Mouse (Mus musculus): ENCODE measurements around the gene Ncor2. TPM values are rescaled to one million over a fixed set of nuclear protein-coding genes. Genes with fewer than 3 reads are reported as not detected.
A peak's percentile ranks its signal among the peaks of the same experiment; 100 is the strongest.

Gene Ncor2
- polyA plus RNA-seq, 1 experiment from 2014 or later = 25.1 TPM

GRCm38 (mm10) chr5:125189625-125190024 is 10.6 kb upstream of the Ncor2 start:
- Histone ChIP-seq H3K27me3 (peaks cover 22% of the 10 kb centered on the region), H3K4me2 (replicated peaks) (no peak overlapping the region), H3K9me3 (no peaks in the 10 kb centered on the region), H3K27ac (replicated peaks) (no peak overlapping the region), H3K4me3 (no peak overlapping the region), H3K36me3 (no peaks in the 10 kb centered on the region), H3K9ac (replicated peaks) (no peak overlapping the region), H3K4me1 (peaks cover 12% of the 10 kb centered on the region)
- peak; percentile 34; the same call in 1 of the 2 replicates for ATAC-seq (ENCODE audit: low FRiP score, low read depth)
- 44% methylated on average over 11 of the region's 11 CpGs for WGBS

GRCm38 (mm10) chr5:125188812-125189598 is 10.0 kb upstream of the Ncor2 start:
- H3K9me3 ChIP-seq = no peaks in the 10 kb centered on the region
- H3K36me3 ChIP-seq = no peaks in the 10 kb centered on the region
- WGBS = 23% methylated on average over 12 of the region's 12 CpGs
- H3K9ac ChIP-seq (replicated peaks) = no peak overlapping the region
- H3K27ac ChIP-seq (replicated peaks) = no peak overlapping the region
- H3K4me2 ChIP-seq (replicated peaks) = peak overlapping the region; percentile 26; the same call in 1 of the 2 replicates
- no peak for ATAC-seq (ENCODE audit: low FRiP score, low read depth)
- peaks cover 26% of the 10 kb centered on the region for H3K27me3 ChIP-seq
- H3K4me3 ChIP-seq = no peak overlapping the region
- peaks cover 15% of the 10 kb centered on the region for H3K4me1 ChIP-seq

GRCm38 (mm10) chr5:125184826-125185225 is 5.8 kb upstream of the Ncor2 start:
- H3K27ac ChIP-seq (replicated peaks) = no peak overlapping the region
- H3K9me3 ChIP-seq = no peaks in the 10 kb centered on the region
- no peak overlapping the region for H3K9ac ChIP-seq (replicated peaks)
- no peak overlapping the region for H3K4me3 ChIP-seq
- no peaks in the 10 kb centered on the region for H3K36me3 ChIP-seq
- ATAC-seq (ENCODE audit: low FRiP score, low read depth) = no peak
- WGBS = 12% methylated on average over 6 of the region's 6 CpGs
- H3K4me2 ChIP-seq (replicated peaks) = no peak overlapping the region
- H3K4me1 ChIP-seq = peaks cover 23% of the 10 kb centered on the region
- H3K27me3 ChIP-seq = peaks cover 51% of the 10 kb centered on the region

GRCm38 (mm10) chr5:125183321-125184003 is 4.4 kb upstream of the Ncor2 start:
- WGBS = 18% methylated on average over 23 of the region's 23 CpGs
- no peak overlapping the region for H3K4me3 ChIP-seq
- no peak overlapping the region for H3K4me2 ChIP-seq (replicated peaks)
- no peak overlapping the region for H3K9ac ChIP-seq (replicated peaks)
- H3K4me1 ChIP-seq = peaks cover 24% of the 10 kb centered on the region
- H3K27me3 ChIP-seq = peaks cover 51% of the 10 kb centered on the region
- no peak for ATAC-seq (ENCODE audit: low FRiP score, low read depth)
- no peaks in the 10 kb centered on the region for H3K36me3 ChIP-seq
- no peaks in the 10 kb centered on the region for H3K9me3 ChIP-seq
- H3K27ac ChIP-seq (replicated peaks) = no peak overlapping the region

- Histone ChIP-seq H3K27me3 (peaks cover 44% of the 10 kb centered on the region), H3K36me3 (no peaks in the 10 kb centered on the region), H3K4me3 (no peak overlapping the region), H3K4me2 (replicated peaks) (no peak overlapping the region), H3K9ac (replicated peaks) (no peak overlapping the region), H3K9me3 (no peaks in the 10 kb centered on the region), H3K27ac (replicated peaks) (no peak overlapping the region), H3K4me1 (peaks cover 43% of the 10 kb centered on the region)
- no peak for ATAC-seq (ENCODE audit: low FRiP score, low read depth)
- 84% methylated on average over 6 of the region's 6 CpGs for WGBS
Measured at GRCm38 (mm10) chr5:125180630-125181263, 1.7 kb upstream of the Ncor2 start.

- 3% methylated on average over 22 of the region's 25 CpGs for WGBS
- Histone ChIP-seq H3K4me3 (peak overlapping the region; percentile 90), H3K4me1 (peaks cover 47% of the 10 kb centered on the region)
Measured at GRCm38 (mm10) chr5:125179735-125180629, 963 bp upstream of the Ncor2 start.

GRCm38 (mm10) chr5:125178171-125179006 is 630 bp downstream of the Ncor2 start:
- peaks cover 24% of the 10 kb centered on the region for H3K27me3 ChIP-seq
- no peaks in the 10 kb centered on the region for H3K9me3 ChIP-seq
- peaks cover 51% of the 10 kb centered on the region for H3K4me1 ChIP-seq
- peak overlapping the region; percentile 93 for H3K9ac ChIP-seq (replicated peaks)
- H3K27ac ChIP-seq (replicated peaks) = peak overlapping the region; percentile 92
- no peaks in the 10 kb centered on the region for H3K36me3 ChIP-seq
- H3K4me2 ChIP-seq (replicated peaks) = peak overlapping the region; percentile 95
- peak overlapping the region; percentile 90 for H3K4me3 ChIP-seq
- ATAC-seq (ENCODE audit: low FRiP score, low read depth) = peak; percentile 38
- WGBS = 1% methylated on average over 52 of the region's 60 CpGs

More at GRCm38 (mm10) chr5:125179735-125180629, 963 bp upstream of the Ncor2 start:
- H3K36me3 ChIP-seq = no peaks in the 10 kb centered on the region
- peak; percentile 35 for ATAC-seq (ENCODE audit: low FRiP score, low read depth)
- H3K9me3 ChIP-seq = no peaks in the 10 kb centered on the region
- H3K9ac ChIP-seq (replicated peaks) = peak overlapping the region; percentile 52
- H3K27ac ChIP-seq (replicated peaks) = peak overlapping the region; percentile 81
- H3K4me2 ChIP-seq (replicated peaks) = peak overlapping the region; percentile 95
- H3K27me3 ChIP-seq = peaks cover 37% of the 10 kb centered on the region

- peaks cover 58% of the 10 kb centered on the region for H3K4me1 ChIP-seq
- H3K27me3 ChIP-seq = peaks cover 19% of the 10 kb centered on the region
- H3K9me3 ChIP-seq = no peaks in the 10 kb centered on the region
- H3K4me3 ChIP-seq = peak overlapping the region; percentile 90
- peak overlapping the region; percentile 93 for H3K9ac ChIP-seq (replicated peaks)
- ATAC-seq (ENCODE audit: low FRiP score, low read depth) = peak; percentile 36
- peak overlapping the region; percentile 92 for H3K27ac ChIP-seq (replicated peaks)
- peak overlapping the region; percentile 95 for H3K4me2 ChIP-seq (replicated peaks)
- WGBS = under 1% methylated on average over 38 of the region's 44 CpGs
- no peaks in the 10 kb centered on the region for H3K36me3 ChIP-seq
Measured at GRCm38 (mm10) chr5:125177481-125178134, 1.4 kb downstream of the Ncor2 start.

- H3K4me1 ChIP-seq = peaks cover 66% of the 10 kb centered on the region
- peak overlapping the region; percentile 92 for H3K27ac ChIP-seq (replicated peaks)
- ATAC-seq (ENCODE audit: low FRiP score, low read depth) = no peak
Measured at GRCm38 (mm10) chr5:125176864-125177263, 2.2 kb downstream of the Ncor2 start.

GRCm38 (mm10) chr5:125176370-125176766 is 2.7 kb downstream of the Ncor2 start:
- Histone ChIP-seq H3K9me3 (no peaks in the 10 kb centered on the region), H3K27me3 (peaks cover 12% of the 10 kb centered on the region; the same call in 1 of the 2 replicates), H3K4me2 (replicated peaks) (peak overlapping the region; percentile 95), H3K4me1 (peaks cover 71% of the 10 kb centered on the region), H3K4me3 (peak overlapping the region; percentile 90), H3K36me3 (no peaks in the 10 kb centered on the region), H3K9ac (replicated peaks) (peak overlapping the region; percentile 93), H3K27ac (replicated peaks) (peak overlapping the region; percentile 92)
- WGBS = 16% methylated on average over 5 of the region's 5 CpGs
- no peak for ATAC-seq (ENCODE audit: low FRiP score, low read depth)

More at GRCm38 (mm10) chr5:125176864-125177263, 2.2 kb downstream of the Ncor2 start:
- Histone ChIP-seq H3K4me3 (peak overlapping the region; percentile 90), H3K27me3 (peaks cover 16% of the 10 kb centered on the region; the same call in 1 of the 2 replicates), H3K9ac (replicated peaks) (peak overlapping the region; percentile 93), H3K36me3 (no peaks in the 10 kb centered on the region), H3K9me3 (no peaks in the 10 kb centered on the region), H3K4me2 (replicated peaks) (peak overlapping the region; percentile 95)
- 6% methylated on average over 12 of the region's 12 CpGs for WGBS
